Mouse (Mus musculus): ENCODE measurements around the gene Btbd16. TPM values are rescaled to one million over a fixed set of nuclear protein-coding genes. Genes with fewer than 3 reads are reported as not detected.
A peak's percentile ranks its signal among the peaks of the same experiment; 100 is the strongest.

Btbd16 gene
- total and polyA plus RNA-seq, 3 experiments: 0.20 TPM; not detected in 2

GRCm38 (mm10) chr7:130866640-130867039, 92.8 kb downstream of the Btbd16 start:
- no peak for DNase-seq
- TF ChIP-seq POLR2A (IDR thresholded peaks at IDR 0.05; ENCODE audit: insufficient read depth, low read depth, low read length): no peak
- no peak for TF ChIP-seq EP300 (IDR thresholded peaks at IDR 0.05; ENCODE audit: insufficient read depth, low read depth, low read length)
- no peak for TF ChIP-seq CTCF (IDR thresholded peaks at IDR 0.05)
- peak overlapping the region; percentile 97 for H3K9ac ChIP-seq (ENCODE audit: low read depth, low read length)
- peak overlapping the region; percentile 82 for H3K4me3 ChIP-seq
- H3K36me3 ChIP-seq (ENCODE audit: control insufficient read depth, insufficient read depth, low read length): peaks cover 7% of the 10 kb centered on the region; the same call in 1 of the 2 replicates
- no peaks in the 10 kb centered on the region for H3K27me3 ChIP-seq (ENCODE audit: control insufficient read depth, insufficient read depth, low read length)
- intact Hi-C loops (cut with DNase I): loop anchor here (2.0 to 10.0 kb wide), 4 partner anchors 24 to 696 kb away; partner anchors contain the start of gene Bub3
- peak overlapping the region; percentile 93 for H3K27ac ChIP-seq
- H3K79me2 ChIP-seq (replicated peaks; ENCODE audit: control insufficient read depth, insufficient read depth, low read length): peaks cover 3% of the 10 kb centered on the region
- 2% methylated on average over 13 of the region's 13 CpGs for WGBS
- no peaks in the 10 kb centered on the region; the same call in 1 of the 2 replicates for H3K4me1 ChIP-seq (ENCODE audit: control insufficient read depth, insufficient read depth, low read length)

GRCm38 (mm10) chr7:130867256-130867655, 93.4 kb downstream of the Btbd16 start:
- H3K9ac ChIP-seq (ENCODE audit: low read depth, low read length): peak overlapping the region; percentile 48
- H3K27ac ChIP-seq: peak overlapping the region; percentile 93
- intact Hi-C loops (cut with DNase I): loop anchor here (2.0 to 10.0 kb wide), 4 partner anchors 24 to 695 kb away; partner anchors contain the start of gene Bub3
- H3K4me3 ChIP-seq: peak overlapping the region; percentile 82
- peaks cover 7% of the 10 kb centered on the region; the same call in 1 of the 2 replicates for H3K36me3 ChIP-seq (ENCODE audit: control insufficient read depth, insufficient read depth, low read length)
- no peaks in the 10 kb centered on the region for H3K27me3 ChIP-seq (ENCODE audit: control insufficient read depth, insufficient read depth, low read length)
- no peak for TF ChIP-seq CTCF (IDR thresholded peaks at IDR 0.05)
- no peak for TF ChIP-seq POLR2A (IDR thresholded peaks at IDR 0.05; ENCODE audit: insufficient read depth, low read depth, low read length)
- TF ChIP-seq EP300 (IDR thresholded peaks at IDR 0.05; ENCODE audit: insufficient read depth, low read depth, low read length): no peak
- no peak for DNase-seq
- H3K4me1 ChIP-seq (ENCODE audit: control insufficient read depth, insufficient read depth, low read length): no peaks in the 10 kb centered on the region; the same call in 1 of the 2 replicates
- WGBS: 38% methylated on average over 3 of the region's 3 CpGs
- peaks cover 4% of the 10 kb centered on the region for H3K79me2 ChIP-seq (replicated peaks; ENCODE audit: control insufficient read depth, insufficient read depth, low read length)

Other genes with a start within 250 kb of the Btbd16 start
- gene Nsmce4a, start 201.0 kb upstream of the Btbd16 start, total RNA-seq (2021): 10 to 100 TPM; 38.6 to 46.0 TPM
- 20.0 and 32.3 TPM in 2 replicates for gene Nsmce4a, start 201.0 kb upstream of the Btbd16 start, polyA plus RNA-seq (2012; rRNA removed)
- gene Tacc2, start 196.6 kb upstream of the Btbd16 start, total RNA-seq (2021): 100 to 1,000 TPM; 339 to 480 TPM
- 117 and 163 TPM in 2 replicates for gene Tacc2, start 196.6 kb upstream of the Btbd16 start, polyA plus RNA-seq (2012; rRNA removed)
- gene Plekha1, start 91.7 kb downstream of the Btbd16 start, total RNA-seq (2021): 10 to 100 TPM; 40.0 to 41.3 TPM
- 33.3 and 48.8 TPM in 2 replicates for gene Plekha1, start 91.7 kb downstream of the Btbd16 start, polyA plus RNA-seq (2012; rRNA removed)
- 100 to 1,000 TPM; 102 to 117 TPM for gene Htra1, start 162.0 kb downstream of the Btbd16 start, total RNA-seq (2021)
- 85.7 and 91.1 TPM in 2 replicates for gene Htra1, start 162.0 kb downstream of the Btbd16 start, polyA plus RNA-seq (2012; rRNA removed)

All from heart, adult 2 months (tissue).